ENCODE assay signal across 31 mouse cellular contexts in the genomic region with DNA sequence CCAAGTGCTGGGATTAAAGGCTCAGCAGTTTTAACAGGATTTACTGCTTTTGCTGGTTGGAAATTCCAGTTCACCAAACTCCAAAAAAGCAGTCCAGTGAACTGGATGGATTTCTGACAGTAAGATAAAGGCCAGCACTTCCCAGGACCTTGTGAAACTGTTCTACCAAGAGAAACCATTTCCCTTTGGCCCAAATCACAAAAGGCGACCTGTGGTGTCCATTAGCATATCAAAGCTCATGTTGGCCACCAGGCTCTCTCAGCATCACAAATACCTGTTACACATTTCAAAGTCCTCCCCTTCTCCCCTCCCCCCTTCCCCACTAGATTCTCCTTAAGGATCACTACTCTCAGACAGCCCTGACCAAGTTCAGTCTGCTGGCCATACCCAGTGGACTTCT. TPM values are rescaled to one million over a fixed set of nuclear protein-coding genes. Genes with fewer than 3 reads are reported as not detected.
DNase-seq lines count a peak whose midpoint lies in the region; ATAC-seq and TF ChIP-seq lines count a peak whose summit lies in the region.
"Had no signal": no experiment of that assay in that cellular context is flagged by ENCODE, and none has a peak within 500 bp of the region (broad histone marks: within the 10 kb centered on the region; RNA-seq: fewer than 3 reads in every experiment).

No protein-coding gene starts in this region.

- peaks cover 18% of the 10 kb centered on the region for H3K27me3 ChIP-seq in E14TG2a.4 (ENCODE audit: insufficient read depth, low read length)
- H3K27me3 ChIP-seq in liver, embryonic 12.5 days (replicated peaks), result no peaks in the 10 kb centered on the region
- H3K27me3 ChIP-seq: embryonic facial prominence, embryonic 12.5 days; embryonic facial prominence, embryonic 15.5 days; heart, embryonic 13.5 days had no signal

- 72% methylated on average over 1 of the region's 1 CpGs for WGBS in liver, embryonic 12.5 days (ENCODE audit: insufficient replicate concordance)

- no peak overlapping the region for H3K9ac ChIP-seq in liver, embryonic 12.5 days
- H3K9ac ChIP-seq: embryonic facial prominence, embryonic 12.5 days; embryonic facial prominence, embryonic 15.5 days; forebrain, postnatal 0 days; heart, embryonic 13.5 days; hindbrain, embryonic 14.5 days had no signal

- no peak for TF ChIP-seq CTCF in E14TG2a.4 (conservative IDR thresholded peaks at IDR 0.05; ENCODE audit: low read length)

- ATAC-seq in liver, embryonic 12.5 days, result no peak
- ATAC-seq: activated CD4-positive, CD25-positive, alpha-beta regulatory T cell, adult 4 months; forebrain, embryonic 14.5 days; forebrain, postnatal 0 days; hindbrain, postnatal 0 days; inflammation-experienced regulatory T-cells, adult 6 months; intestine, embryonic 16.5 days had no signal

- peak; percentile 99 for DNase-seq in ES-CJ7 (ENCODE audit: low read depth, low spot score)
- peak; percentile 75 for DNase-seq in WW6 (ENCODE audit: low read depth, low spot score)
- DNase-seq in ovary, postnatal 14 days (ENCODE audit: low spot score), result no peak
- no peak for DNase-seq in right cerebral cortex, adult 2 months (ENCODE audit: low spot score in 2 of 2)
- DNase-seq: adrenal gland, postnatal 10 days; adrenal gland, postnatal 36 days; B cell, adult 2 months; cerebellum, adult 11 months; cerebellum, adult 2 months; cerebellum, adult 9-11 months; cerebellum, postnatal 25 days; forebrain, postnatal 0 days; gastrocnemius, adult 2 months; gastrocnemius, postnatal 14 days; heart, adult 18-20 months; heart, postnatal 14 days; heart, postnatal 4 days; kidney, adult 2 months had no signal

- no peak overlapping the region for H3K27ac ChIP-seq in liver, embryonic 12.5 days
- H3K27ac ChIP-seq: embryonic facial prominence, embryonic 12.5 days; embryonic facial prominence, embryonic 15.5 days; gastrocnemius, adult 2 months; heart, embryonic 13.5 days; hindbrain, embryonic 14.5 days; hindbrain, postnatal 0 days had no signal

- peak overlapping the region; percentile 20 for H3K4me3 ChIP-seq in E14TG2a.4 (replicated peaks; ENCODE audit: low read length)
- no peak overlapping the region for H3K4me3 ChIP-seq in liver, embryonic 12.5 days
- H3K4me3 ChIP-seq: embryonic facial prominence, embryonic 12.5 days; embryonic facial prominence, embryonic 15.5 days; gastrocnemius, adult 2 months; heart, embryonic 13.5 days had no signal

- peaks cover 43% of the 10 kb centered on the region for H3K4me1 ChIP-seq in E14TG2a.4 (replicated peaks; ENCODE audit: low read depth, low read length)
- no peaks in the 10 kb centered on the region for H3K4me1 ChIP-seq in liver, embryonic 12.5 days
- H3K4me1 ChIP-seq: embryonic facial prominence, embryonic 12.5 days; embryonic facial prominence, embryonic 15.5 days; heart, embryonic 13.5 days had no signal

- peaks cover 84% of the 10 kb centered on the region for H3K36me3 ChIP-seq in E14TG2a.4 (ENCODE audit: insufficient read depth, low read length)
- no peaks in the 10 kb centered on the region for H3K36me3 ChIP-seq in liver, embryonic 12.5 days
- H3K36me3 ChIP-seq: embryonic facial prominence, embryonic 12.5 days; heart, embryonic 13.5 days had no signal

- no peaks in the 10 kb centered on the region for H3K9me3 ChIP-seq in E14TG2a.4 (ENCODE audit: low read length)
- no peaks in the 10 kb centered on the region for H3K9me3 ChIP-seq in liver, embryonic 12.5 days (replicated peaks)
- H3K9me3 ChIP-seq: embryonic facial prominence, embryonic 12.5 days; embryonic facial prominence, embryonic 15.5 days; heart, embryonic 13.5 days had no signal

- no peak overlapping the region for H3K4me2 ChIP-seq in liver, embryonic 12.5 days
- H3K4me2 ChIP-seq: embryonic facial prominence, embryonic 12.5 days; embryonic facial prominence, embryonic 15.5 days; heart, embryonic 13.5 days; hindbrain, embryonic 14.5 days had no signal

RNA-seq across cellular contexts. Expression of a gene that starts 17.0 kb away (rescaled TPM):
- polyA plus RNA-seq in liver, embryonic 12.5 days (2016; fragmentation: Nextera tagmentation; extraction: Ambion mirVana), result 8.9 and 10.2 TPM in 2 replicates

RNA-seq across cellular contexts. Expression of a gene that starts 35.6 kb away (rescaled TPM):
- 0.07 and 0.08 TPM in 2 replicates for polyA plus RNA-seq in liver, embryonic 12.5 days (2016; fragmentation: Nextera tagmentation; extraction: Ambion mirVana)
- polyA plus RNA-seq: activated CD4-positive, CD25-positive, alpha-beta regulatory T cell, adult 4 months; cerebellum, adult 2 months; forebrain, embryonic 11.5 days; forebrain, embryonic 14.5 days; forebrain, postnatal 0 days; frontal cortex, adult 2 months; hindbrain, embryonic 14.5 days; hindbrain, postnatal 0 days; inflammation-experienced regulatory T-cells, adult 6 months had no signal

RNA-seq across cellular contexts. Expression of a gene that starts 37.5 kb away (rescaled TPM):
- polyA plus RNA-seq in liver, embryonic 12.5 days (2016; fragmentation: Nextera tagmentation; extraction: Ambion mirVana), result 196 and 198 TPM in 2 replicates

Comparison
In these comparisons a context has a peak if more than half of its experiments do, and no peak if none do; other contexts are left out.
1. DNase-seq: peak in ES-CJ7 (single experiment) and WW6 (single experiment); none in ovary, postnatal 14 days (single experiment) and right cerebral cortex, adult 2 months (0 of 2).